Mouse (Mus musculus): Measurements from ENCODE around the gene Polr2h.

Polr2h gene

GRCm38 (mm10) chr16:20723247-20723646 is 5.8 kb downstream of the Polr2h start:
- no peak for DNase-seq

DNA sequence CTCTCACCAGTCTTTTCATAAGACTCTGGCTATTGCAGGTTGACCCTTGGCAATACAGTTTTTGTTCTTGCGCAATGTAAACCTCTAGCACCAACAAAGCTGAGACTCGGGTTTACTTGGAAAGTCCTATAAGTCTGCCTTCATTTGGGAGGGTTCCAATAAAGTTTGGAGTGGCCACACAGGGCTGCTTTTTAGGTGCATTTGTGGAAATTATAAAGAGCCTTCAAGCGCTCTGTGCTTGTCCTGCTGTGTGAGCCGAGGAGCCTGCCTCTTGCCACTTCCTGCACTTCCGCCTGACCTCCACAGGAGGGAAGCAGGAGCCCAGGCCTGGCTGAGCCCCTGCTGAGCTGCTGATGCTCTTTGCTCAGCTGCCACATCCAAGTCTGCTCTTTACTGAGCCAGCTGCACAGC is 6.9 kb downstream of the Polr2h start:
- DNase-seq: peak; percentile 53 to 62

DNA sequence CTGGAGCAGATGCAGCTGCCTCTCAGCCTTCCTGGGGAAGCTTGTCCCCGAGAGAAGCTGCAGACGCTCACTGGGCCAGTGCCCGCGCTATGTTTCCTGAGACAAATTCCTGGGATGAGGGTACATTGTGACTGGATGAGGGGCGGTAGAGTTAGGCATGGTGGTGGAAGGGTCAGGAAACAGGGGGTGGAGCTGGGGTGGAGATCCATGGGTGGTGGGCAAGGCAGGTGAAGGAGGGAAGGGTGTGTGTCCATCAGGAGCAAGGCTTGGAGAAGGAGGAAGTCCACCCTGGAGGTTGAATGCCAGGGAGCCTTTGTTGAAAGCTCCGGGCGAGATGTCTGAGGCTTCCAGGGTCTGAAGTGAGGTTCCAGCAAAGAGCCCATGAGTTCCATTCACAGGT is 7.9 kb downstream of the Polr2h start:
- no peak for DNase-seq

GRCm38 (mm10) chr16:20725750-20726149 is 8.3 kb downstream of the Polr2h start:
- DNase-seq: no peak

- no peak for DNase-seq
These were observed 8.9 kb downstream of the Polr2h start for GRCm38 (mm10) chr16:20726384-20726783.

GRCm38 (mm10) chr16:20730293-20730711 is 12.8 kb downstream of the Polr2h start:
- no peak for DNase-seq

DNA sequence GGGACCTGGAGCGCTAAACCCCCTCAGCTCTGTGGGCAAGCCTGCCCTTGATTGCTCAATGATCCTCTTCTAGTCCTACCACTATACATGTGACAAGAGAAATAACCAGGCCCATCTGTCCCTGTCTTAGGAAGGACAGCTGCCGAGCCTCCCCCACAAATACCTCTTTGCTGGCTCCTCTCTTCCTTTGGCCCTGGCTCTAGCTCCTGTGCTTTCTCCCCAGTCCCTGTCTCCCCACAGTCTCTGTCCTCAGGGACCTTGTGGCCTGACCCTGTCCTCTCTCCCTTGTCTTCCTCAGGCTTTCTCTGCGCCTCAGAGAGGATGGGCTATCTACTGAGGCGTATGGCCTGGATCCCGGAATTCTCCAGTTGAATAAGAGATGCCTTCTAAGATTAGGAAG is 14.2 kb downstream of the Polr2h start:
- peak; percentile 46 to 50 for DNase-seq

GRCm38 (mm10) chr16:20732251-20732924 is 14.9 kb downstream of the Polr2h start:
- DNase-seq: peak; percentile 83 to 86

GRCm38 (mm10) chr16:20732925-20733730 is 15.7 kb downstream of the Polr2h start, which contains the start of gene Chrd:
Gene Chrd, plus strand, starts transcription at chr16:20733127.
- peak; percentile 88 to 90 for DNase-seq

DNA sequence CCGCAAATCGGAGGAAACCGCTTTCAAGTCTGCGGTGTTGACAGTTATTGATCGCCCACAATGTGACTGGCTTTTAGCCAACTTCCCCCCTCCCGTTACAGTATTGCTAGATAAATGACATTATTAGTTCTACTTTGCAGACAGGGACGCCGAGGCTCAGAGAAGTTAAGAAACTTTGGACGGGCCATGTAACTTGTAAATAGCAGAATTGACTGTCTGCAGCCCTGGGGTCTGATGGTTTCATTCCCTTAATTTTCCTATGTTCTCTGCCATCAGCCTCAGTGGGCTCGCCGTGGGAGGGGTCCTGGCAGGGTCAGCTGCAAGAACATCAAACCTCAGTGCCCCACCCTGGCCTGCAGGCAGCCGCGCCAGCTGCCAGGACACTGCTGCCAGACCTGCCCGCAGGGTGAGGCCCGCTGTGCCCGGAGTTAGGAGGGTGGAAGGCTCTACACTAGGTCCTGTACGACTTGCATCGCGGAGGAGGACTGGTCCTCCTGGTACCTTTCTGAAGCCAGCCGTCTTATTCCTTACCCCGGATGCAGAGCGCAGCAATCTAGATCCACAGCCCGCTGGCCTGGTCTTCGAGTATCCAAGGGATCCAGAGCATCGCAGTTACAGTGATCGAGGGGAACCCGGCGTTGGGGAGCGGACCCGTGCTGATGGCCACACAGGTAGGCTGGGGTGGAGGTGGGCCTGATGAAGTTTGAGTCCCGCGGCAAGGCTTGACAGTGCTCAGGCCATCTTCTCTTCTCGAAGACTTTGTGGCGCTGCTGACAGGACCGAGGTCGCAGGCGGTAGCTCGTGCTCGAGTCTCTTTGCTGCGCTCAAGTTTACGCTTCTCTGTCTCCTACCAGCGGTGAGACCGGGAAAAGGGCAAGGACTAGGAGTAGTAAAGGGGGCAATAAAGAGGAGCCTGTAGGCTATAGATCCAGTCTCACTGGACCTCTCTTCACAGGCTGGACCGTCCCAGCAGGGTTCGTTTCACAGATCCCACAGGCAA is 16.6 kb downstream of the Polr2h start, which contains the start of gene Thpo:
TSS of gene Thpo (minus strand) at position 781 of the 1,000 bp plus-strand sequence.
- DNase-seq: peak; percentile 67 to 68

DNA sequence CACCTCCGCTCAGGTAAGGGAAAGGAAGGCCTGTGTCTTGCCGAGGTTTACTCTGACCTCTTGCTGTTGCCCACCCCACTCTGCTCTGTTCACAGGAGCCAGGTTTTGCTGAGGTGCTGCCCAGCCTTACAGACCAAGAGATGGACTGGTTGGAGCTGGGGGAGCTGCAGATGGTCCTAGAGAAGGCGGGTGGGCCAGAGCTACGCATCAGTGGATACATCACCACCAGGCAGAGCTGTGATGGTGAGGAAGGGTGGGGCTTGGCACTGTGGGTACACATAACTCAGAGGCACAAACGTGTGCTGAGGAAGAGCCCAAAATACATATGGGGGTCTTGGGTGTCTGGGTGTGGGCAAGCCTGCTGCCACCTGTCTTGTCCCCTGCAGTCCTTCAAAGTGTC is 18.2 kb downstream of the Polr2h start:
- peak; percentile 62 to 72 for DNase-seq

- DNase-seq: peak; percentile 48 to 56
These were observed 18.7 kb downstream of the Polr2h start for GRCm38 (mm10) chr16:20736168-20736567.

GRCm38 (mm10) chr16:20736823-20737222 is 19.4 kb downstream of the Polr2h start:
- DNase-seq: peak; percentile 66 to 69

DNA sequence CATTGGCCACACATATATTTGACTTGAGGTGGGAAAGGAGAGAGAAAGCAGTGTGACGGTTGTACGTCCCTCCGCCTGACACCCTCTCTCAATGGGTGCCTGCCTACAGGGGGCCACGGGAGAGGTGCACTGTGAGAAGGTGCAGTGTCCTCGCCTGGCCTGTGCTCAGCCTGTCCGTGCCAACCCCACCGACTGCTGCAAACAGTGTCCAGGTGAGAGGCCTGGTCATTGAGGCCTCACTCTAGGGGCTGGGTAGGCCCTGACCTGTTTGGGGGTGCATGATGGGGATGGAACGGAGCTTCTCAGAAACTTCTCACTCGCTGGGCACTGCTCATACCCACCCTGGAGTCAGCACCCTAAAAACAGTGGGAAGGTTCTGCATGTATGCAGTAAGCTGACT is 22.4 kb downstream of the Polr2h start:
- DNase-seq: no peak

DNA sequence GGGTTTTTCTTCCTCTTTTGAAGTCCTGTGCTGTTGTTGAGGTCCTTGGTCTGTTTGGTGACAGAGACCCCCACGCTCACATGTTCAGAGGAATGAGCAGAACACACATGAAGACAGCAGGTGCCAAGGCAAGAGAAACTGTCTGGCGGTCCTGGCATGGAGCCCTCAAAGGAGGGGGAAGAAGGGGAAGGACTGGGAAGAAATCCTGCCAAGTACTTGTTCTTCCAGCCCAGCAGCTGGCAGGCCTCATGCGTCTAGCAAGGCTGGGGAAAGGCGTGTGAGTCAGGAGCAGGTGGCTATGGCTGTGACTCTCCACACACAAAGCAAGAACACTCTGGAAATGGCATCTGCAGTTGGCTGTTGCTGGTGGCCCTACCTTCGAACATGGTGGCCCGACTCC is 29.2 kb downstream of the Polr2h start:
- DNase-seq: peak; percentile 83 to 89

GRCm38 (mm10) chr16:20750518-20750917 is 33.1 kb downstream of the Polr2h start:
- DNase-seq: no peak

- DNase-seq: no peak
These were observed 38.6 kb downstream of the Polr2h start for GRCm38 (mm10) chr16:20756052-20756451.

DNA sequence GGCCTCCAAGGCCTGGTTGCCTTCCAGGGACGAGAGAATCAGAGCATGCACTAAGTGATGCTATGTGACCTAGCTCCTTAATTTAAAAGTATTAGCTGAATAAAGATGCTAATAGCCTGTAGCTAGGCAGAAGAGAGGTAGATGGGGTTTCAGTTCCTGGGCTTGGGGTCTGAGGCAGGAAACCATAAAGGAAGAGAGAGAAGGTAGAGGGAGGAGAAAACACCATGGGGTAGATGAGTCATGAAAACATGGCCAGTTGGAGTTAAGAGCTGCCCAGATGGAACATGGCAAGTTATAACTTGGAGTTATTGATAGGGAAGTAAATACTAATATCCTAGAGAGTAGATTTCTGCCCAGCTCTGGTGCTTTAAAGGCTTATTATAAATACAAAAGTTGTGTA is 39.9 kb downstream of the Polr2h start:
- no peak for DNase-seq

GRCm38 (mm10) chr16:20761681-20762080 is 44.2 kb downstream of the Polr2h start:
- peak; percentile 90 to 94 for DNase-seq

DNA sequence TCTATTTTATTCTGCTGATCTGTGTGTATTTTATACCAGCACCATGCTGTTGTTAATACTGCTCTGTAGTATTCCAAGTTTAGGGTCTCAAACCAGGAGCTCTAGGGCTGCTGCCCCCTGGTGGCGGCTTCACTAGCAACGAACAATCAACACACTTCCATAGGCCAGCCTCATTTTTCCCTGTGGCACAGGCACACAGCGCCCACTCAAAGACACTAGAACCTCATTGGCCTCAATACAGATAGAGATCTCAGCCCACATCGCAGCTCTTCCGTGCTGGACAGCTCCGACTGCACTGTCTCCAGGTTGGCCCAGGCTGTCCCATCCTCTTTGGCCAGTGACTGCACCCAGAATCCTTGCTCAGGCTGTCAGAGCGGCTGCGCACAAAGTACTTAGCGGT is 47.8 kb downstream of the Polr2h start:
- peak; percentile 71 to 74 for DNase-seq

Measured in cerebellum, postnatal 10 days (tissue).